Mouse (Mus musculus) stomach, embryonic 14.5 days (tissue): ENCODE measurements around the gene Olfr390. TPM values are rescaled to one million over a fixed set of nuclear protein-coding genes. Genes with fewer than 3 reads are reported as not detected.

Experiments
- ATAC-seq: fragments of 200-750 bp; cut with Nextera tagmentation; 2 replicates; pipeline ENCODE4 v1.8.0; 2017; ENCODE audit warnings: low read depth, moderate TSS enrichment; ENCODE audit not compliant: insufficient number of reproducible peaks, insufficient read depth, low FRiP score
- H3K27ac ChIP-seq: fragments of 300-500 bp; sonication (generic); 2 replicates; pipeline ENCODE4 v1.5.1; 2014; ENCODE audit warnings: mild to moderate bottlenecking, low read length, moderate library complexity, mixed read lengths
- H3K27me3 ChIP-seq: fragments of 300-500 bp; sonication (generic); 2 replicates; pipeline ENCODE4 v1.6.1; 2014; ENCODE audit warnings: low read length, control low read depth, mixed read lengths; ENCODE audit not compliant: control insufficient read depth, insufficient read depth
- H3K36me3 ChIP-seq: fragments of 300-500 bp; sonication (generic); 2 replicates; pipeline ENCODE4 v1.6.1; 2014; ENCODE audit warnings: mild to moderate bottlenecking, control low read depth, low read length, moderate library complexity, mixed read lengths; ENCODE audit not compliant: control insufficient read depth, insufficient read depth
- H3K4me1 ChIP-seq: fragments of 300-500 bp; sonication (generic); 2 replicates; pipeline ENCODE4 v1.6.1; 2014; ENCODE audit warnings: low read length, control low read depth, mixed read lengths; ENCODE audit not compliant: control insufficient read depth, insufficient read depth
- H3K4me2 ChIP-seq: fragments of 300-500 bp; sonication (generic); replicated peaks from 2 replicates; pipeline ENCODE4 v1.6.1; 2014; ENCODE audit warnings: low read depth, low read length, control low read depth
- H3K4me3 ChIP-seq: fragments of 300-500 bp; sonication (generic); 2 replicates; pipeline ENCODE4 v1.5.1; 2014; ENCODE audit warnings: low read depth, low read length, control low read depth
- H3K9ac ChIP-seq: fragments of 300-500 bp; sonication (generic); replicated peaks from 2 replicates; pipeline ENCODE4 v1.6.1; 2014; ENCODE audit warnings: low read depth, mild to moderate bottlenecking, control low read depth, low read length, moderate library complexity, mixed read lengths
- H3K9me3 ChIP-seq: fragments of 300-500 bp; sonication (generic); 2 replicates; pipeline ENCODE4 v1.6.1; 2016; ENCODE audit warnings: low read depth, low read length, control low read depth; ENCODE audit not compliant: control insufficient read depth
- WGBS: fragments of 180-500 bp; shearing (Covaris S2); extraction: QIAGEN DNeasy Blood & Tissue Kit; methylation state at CpG from one replicate; pipeline ENCODE4 v1.1.7; 2014; 5-methylcytosine and 5-hydroxymethylcytosine counted together
- polyA plus RNA-seq: library from polyadenylated mRNA; unstranded; fragments of >200 nt; fragmentation: Nextera tagmentation; extraction: Ambion mirVana; gene quantifications from 2 replicates; pipeline ENCODE4 v1.2.1, GENCODE M21; 2014

Gene Olfr390
- not detected in 2 replicates for polyA plus RNA-seq

DNA sequence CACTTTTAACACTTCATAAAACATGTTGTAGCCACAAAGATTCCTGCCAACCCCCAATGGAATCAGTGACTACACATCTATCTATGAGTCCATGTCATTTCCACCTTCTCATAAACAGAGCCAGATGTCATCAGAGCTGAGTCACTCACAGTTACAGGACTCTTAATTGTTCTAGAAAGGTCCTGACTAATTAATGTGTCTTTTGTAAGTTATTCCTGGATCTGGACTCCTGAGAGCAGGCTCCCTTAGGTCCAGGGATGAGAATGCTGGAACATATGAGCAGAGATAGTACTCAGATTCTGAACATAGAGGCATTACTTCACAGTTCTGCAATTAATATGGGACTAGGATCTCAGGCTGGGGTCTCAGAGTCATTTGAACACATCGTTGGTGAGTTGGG is at the start of gene Olfr390:
Olfr390 (plus strand) TSS at position 301 of the 400 bp plus-strand sequence.
- Histone ChIP-seq H3K27ac (no peak within 1 kb of the TSS), H3K9me3 (no peaks in the 10 kb centered on the region), H3K4me3 (no peak within 1 kb of the TSS), H3K9ac (no peak within 1 kb of the TSS), H3K36me3 (no peaks in the 10 kb centered on the region), H3K27me3 (no peaks in the 10 kb centered on the region), H3K4me1 (no peaks in the 10 kb centered on the region), H3K4me2 (no peak within 1 kb of the TSS)
- WGBS = 68% methylated on average over 1 of the region's 1 CpGs
- ATAC-seq = no peak

DNA sequence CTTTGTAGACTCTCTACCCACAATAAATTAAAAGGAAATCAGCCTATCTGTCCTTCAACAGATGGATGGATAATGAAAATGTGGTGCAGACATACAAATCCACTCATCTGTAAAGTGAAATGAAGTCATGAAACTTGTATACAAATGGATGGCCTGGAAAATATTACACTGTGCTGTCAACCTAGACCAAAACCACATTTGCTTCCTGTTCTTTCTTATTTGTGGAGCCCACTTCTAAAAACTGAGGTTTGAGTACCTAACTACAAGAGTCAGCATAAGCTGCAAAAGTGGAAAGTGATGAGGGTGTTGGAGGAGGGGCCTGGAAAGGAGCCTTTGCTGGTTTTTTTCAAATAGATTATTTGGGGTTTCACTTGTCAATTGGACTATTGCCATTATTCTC is 23.6 kb upstream of the Olfr390 start:
- Histone ChIP-seq H3K4me2 (no peak overlapping the region), H3K4me1 (no peaks in the 10 kb centered on the region), H3K9ac (no peak overlapping the region), H3K36me3 (no peaks in the 10 kb centered on the region), H3K27me3 (no peaks in the 10 kb centered on the region), H3K4me3 (no peak overlapping the region), H3K9me3 (no peaks in the 10 kb centered on the region; the same call in 1 of the 2 replicates), H3K27ac (no peak overlapping the region)
- no peak for ATAC-seq

DNA sequence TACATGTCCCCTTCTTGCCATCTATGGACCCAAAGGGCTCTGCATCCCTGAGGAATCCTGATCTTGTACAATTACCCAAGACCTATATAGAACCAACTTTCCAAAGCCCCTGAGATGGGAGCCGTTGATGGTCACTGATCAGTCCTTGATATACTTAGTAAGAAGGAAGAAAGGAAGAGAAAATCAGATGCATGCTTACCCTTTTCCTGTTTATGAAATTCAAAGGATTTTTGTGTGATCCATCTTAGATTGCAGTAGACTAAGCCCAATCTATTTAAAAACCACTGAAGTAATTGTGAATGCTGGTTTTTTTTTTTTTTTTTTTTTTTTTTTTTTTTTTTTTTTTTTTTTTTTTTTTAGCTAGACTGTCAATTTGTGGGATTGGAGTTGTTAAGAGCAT is 2.2 kb upstream of the Olfr390 start, which contains the start of gene Olfr389:
Olfr389 (minus strand) TSS at position 101 of the 400 bp plus-strand sequence.
- no peak for ATAC-seq

DNA sequence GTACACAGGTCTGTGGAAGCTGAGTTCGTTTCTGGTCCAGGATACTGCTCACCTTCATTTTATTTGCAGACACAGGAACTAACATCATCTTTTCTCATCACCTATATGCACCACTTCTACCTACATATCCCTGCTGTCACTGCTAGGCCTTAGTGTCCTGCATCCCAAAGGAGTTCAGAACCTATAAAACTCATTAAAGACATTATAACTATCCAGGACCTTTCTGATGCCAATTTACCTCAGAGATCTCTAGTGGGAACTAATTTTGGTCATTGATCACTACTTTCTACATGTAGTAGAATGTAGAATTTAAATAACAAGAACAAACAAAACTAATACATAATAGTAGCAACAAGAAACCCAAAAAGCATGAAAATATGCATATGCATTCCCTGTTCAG is 20.2 kb downstream of the Olfr390 start, which contains the start of gene Olfr391-ps:
Olfr391-ps (minus strand) TSS at position 101 of the 400 bp plus-strand sequence.
- no peak within 1 kb of the TSS for H3K4me3 ChIP-seq
- H3K9ac ChIP-seq = no peak within 1 kb of the TSS
- H3K4me2 ChIP-seq = no peak within 1 kb of the TSS
- H3K9me3 ChIP-seq = no peaks in the 10 kb centered on the region
- no peaks in the 10 kb centered on the region for H3K36me3 ChIP-seq
- H3K27ac ChIP-seq = no peak within 1 kb of the TSS
- no peak for ATAC-seq
- no peaks in the 10 kb centered on the region for H3K4me1 ChIP-seq
- H3K27me3 ChIP-seq = no peaks in the 10 kb centered on the region
- 21% methylated on average over 1 of the region's 1 CpGs for WGBS

More for the DNA sequence above, 2.2 kb upstream of the Olfr390 start, which contains the start of gene Olfr389:
- no peak within 1 kb of the TSS for H3K27ac ChIP-seq
- WGBS = 90% methylated on average over 1 of the region's 1 CpGs
- no peaks in the 10 kb centered on the region for H3K36me3 ChIP-seq
- H3K9ac ChIP-seq = no peak within 1 kb of the TSS
- no peak within 1 kb of the TSS for H3K4me2 ChIP-seq
- H3K4me3 ChIP-seq = no peak within 1 kb of the TSS
- H3K4me1 ChIP-seq = no peaks in the 10 kb centered on the region
- H3K9me3 ChIP-seq = no peaks in the 10 kb centered on the region
- no peaks in the 10 kb centered on the region for H3K27me3 ChIP-seq

DNA sequence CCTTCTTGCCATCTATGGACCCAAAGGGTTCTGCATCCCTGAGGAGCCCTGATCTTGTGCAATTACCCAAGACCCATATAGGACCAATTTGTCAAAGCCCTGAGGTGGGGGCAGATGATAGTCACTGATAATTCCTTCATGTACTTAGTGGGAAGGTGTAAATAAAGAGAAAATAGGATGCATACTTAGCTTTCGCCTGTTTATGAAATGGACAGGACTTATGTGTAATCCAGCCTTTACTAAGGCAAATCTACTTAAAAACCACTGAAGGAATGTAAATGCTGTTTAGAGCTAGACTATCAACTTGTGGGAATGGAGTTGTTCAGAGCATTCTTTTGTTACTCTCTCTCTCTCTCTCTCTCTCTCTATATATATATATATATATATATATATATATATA is 34.2 kb downstream of the Olfr390 start, which contains the start of gene Olfr392:
Olfr392 (minus strand) TSS at position 101 of the 400 bp plus-strand sequence.
- Histone ChIP-seq H3K9ac (no peak within 1 kb of the TSS), H3K27ac (no peak within 1 kb of the TSS)

More for the DNA sequence above, 34.2 kb downstream of the Olfr390 start, which contains the start of gene Olfr392:
- ATAC-seq = no peak
- Histone ChIP-seq H3K27me3 (no peaks in the 10 kb centered on the region), H3K4me2 (no peak within 1 kb of the TSS), H3K4me3 (no peak within 1 kb of the TSS), H3K36me3 (no peaks in the 10 kb centered on the region), H3K4me1 (no peaks in the 10 kb centered on the region), H3K9me3 (no peaks in the 10 kb centered on the region)
- 82% methylated on average over 1 of the region's 1 CpGs for WGBS

Other genes with a start within 250 kb of the Olfr390 start
- not detected in 2 replicates for gene Olfr385, start 190.0 kb upstream of the Olfr390 start, polyA plus RNA-seq
- not detected in 2 replicates for gene Olfr384, start 184.4 kb upstream of the Olfr390 start, polyA plus RNA-seq
- gene Zfp735, start 94.2 kb upstream of the Olfr390 start, polyA plus RNA-seq = not detected in 2 replicates
- not detected in 2 replicates for gene Olfr389, start 2.3 kb upstream of the Olfr390 start, polyA plus RNA-seq
- gene Olfr391-ps, start 20.1 kb downstream of the Olfr390 start, polyA plus RNA-seq = not detected in 2 replicates
- not detected in 2 replicates for gene Olfr392, start 34.1 kb downstream of the Olfr390 start, polyA plus RNA-seq
- not detected in 2 replicates for gene Olfr393, start 68.5 kb downstream of the Olfr390 start, polyA plus RNA-seq
- not detected in 2 replicates for gene Olfr394, start 107.8 kb downstream of the Olfr390 start, polyA plus RNA-seq
- not detected in 2 replicates for gene Olfr395, start 126.3 kb downstream of the Olfr390 start, polyA plus RNA-seq
- not detected in 2 replicates for gene Olfr23, start 153.7 kb downstream of the Olfr390 start, polyA plus RNA-seq
- gene Olfr397, start 177.9 kb downstream of the Olfr390 start, polyA plus RNA-seq = not detected in 2 replicates
- gene Olfr398, start 207.4 kb downstream of the Olfr390 start, polyA plus RNA-seq = not detected in 2 replicates